Mouse (Mus musculus): ENCODE data around the gene Cfap161.

DNA sequence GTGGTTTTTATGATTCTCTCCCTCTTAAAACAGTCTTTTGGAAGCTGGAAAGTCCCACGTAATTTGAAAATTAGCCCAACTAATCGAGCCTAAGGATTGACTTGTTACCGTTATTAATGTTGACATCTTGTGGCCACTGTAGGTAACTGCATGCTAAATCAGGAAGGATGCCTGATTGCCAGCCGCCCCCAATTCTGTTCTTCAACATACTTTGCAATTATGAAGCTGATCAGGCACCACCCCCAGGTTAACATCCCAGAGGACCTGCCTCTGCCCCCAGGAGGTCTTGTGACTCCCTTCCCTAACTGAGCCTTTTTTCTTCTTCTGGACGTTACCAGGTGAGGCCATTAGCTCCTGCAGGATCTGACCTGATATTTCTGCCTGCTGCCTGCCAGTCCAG is 20.0 kb downstream of the Cfap161 start:
- no peak for TF ChIP-seq CTCF (IDR thresholded peaks at IDR 0.05; ENCODE audit: low read depth, low read length)
- TF ChIP-seq POLR2A (IDR thresholded peaks at IDR 0.05; ENCODE audit: insufficient read depth, low read length): no peak
